Mouse (Mus musculus): ENCODE results near the gene Gas8.
"Not testable (repeated sequence)": the region's sequence is repeated elsewhere in the genome, so short reads cannot be mapped to it uniquely, and the experiment has no call there.

GRCm38 (mm10) chr8:123575386-123575785 is 56.8 kb downstream of the Gas8 start:
- not testable (repeated sequence) for TF ChIP-seq CTCF (IDR thresholded peaks at IDR 0.05; ENCODE audit: borderline replicate concordance, insufficient read depth, low read depth, low read length); POLR2A (IDR thresholded peaks at IDR 0.05; ENCODE audit: borderline replicate concordance, insufficient read depth, low read length)

Measured in cerebellum, adult 2 months (tissue).